Mouse (Mus musculus) ES-Bruce4 (cell line): ENCODE measurements around the gene Cnnm1. TPM values are rescaled to one million over a fixed set of nuclear protein-coding genes. Genes with fewer than 3 reads are reported as not detected.

Experiments
- H3K27ac ChIP-seq: 2 replicates; pipeline ENCODE4 v1.5.1; 2012; ENCODE audit warnings: low read length, inconsistent platforms; ENCODE audit not compliant: insufficient read depth
- H3K27me3 ChIP-seq: 2 replicates; pipeline ENCODE4 v1.6.1; 2012; ENCODE audit warnings: mild to moderate bottlenecking, low read length, inconsistent platforms; ENCODE audit not compliant: control insufficient read depth, poor library complexity, insufficient read depth, severe bottlenecking
- H3K36me3 ChIP-seq: 2 replicates; pipeline ENCODE4 v1.6.1; 2012; ENCODE audit warnings: inconsistent platforms, mild to moderate bottlenecking, low read length, moderate library complexity; ENCODE audit not compliant: control insufficient read depth, poor library complexity, insufficient read depth, severe bottlenecking
- H3K4me1 ChIP-seq: one replicate; pipeline ENCODE4 v1.8.1; 2011; ENCODE audit warnings: low read length; ENCODE audit not compliant: control insufficient read depth, insufficient read depth
- H3K4me3 ChIP-seq: 2 replicates; pipeline ENCODE4 v1.5.1; 2011; ENCODE audit warnings: low read depth, mild to moderate bottlenecking, low read length
- H3K9ac ChIP-seq: 2 replicates; pipeline ENCODE4 v1.6.1; 2012; ENCODE audit warnings: low read depth, mild to moderate bottlenecking, inconsistent platforms; ENCODE audit not compliant: poor library complexity, severe bottlenecking
- H3K9me3 ChIP-seq: replicated peaks from 2 replicates; pipeline ENCODE4 v1.6.1; 2012; ENCODE audit warnings: mild to moderate bottlenecking, low read length, inconsistent platforms; ENCODE audit not compliant: control insufficient read depth, poor library complexity, insufficient read depth, severe bottlenecking
- CTCF ChIP-seq: IDR thresholded peaks from one replicate; pipeline ENCODE4 v1.8.1; 2011; ENCODE audit warnings: low read depth, low read length
- EP300 ChIP-seq: IDR thresholded peaks from 2 replicates; pipeline ENCODE4 v1.6.1; 2011; ENCODE audit warnings: low read depth, low read length; ENCODE audit not compliant: insufficient read depth
- POLR2A ChIP-seq: IDR thresholded peaks from one replicate; pipeline ENCODE4 v1.8.1; 2011; ENCODE audit warnings: low read length; ENCODE audit not compliant: insufficient read depth
- polyA plus RNA-seq: library from polyadenylated mRNA; stranded (reverse); fragments of >200 nt; gene quantifications from 2 replicates; pipeline ENCODE4 v1.2.4, GENCODE M21; 2011; ENCODE audit warnings: low read depth; ENCODE audit not compliant: missing spikeins, insufficient read depth, insufficient read length

The Cnnm1 gene
- polyA plus RNA-seq, 1 experiment = 0.87 TPM

DNA sequence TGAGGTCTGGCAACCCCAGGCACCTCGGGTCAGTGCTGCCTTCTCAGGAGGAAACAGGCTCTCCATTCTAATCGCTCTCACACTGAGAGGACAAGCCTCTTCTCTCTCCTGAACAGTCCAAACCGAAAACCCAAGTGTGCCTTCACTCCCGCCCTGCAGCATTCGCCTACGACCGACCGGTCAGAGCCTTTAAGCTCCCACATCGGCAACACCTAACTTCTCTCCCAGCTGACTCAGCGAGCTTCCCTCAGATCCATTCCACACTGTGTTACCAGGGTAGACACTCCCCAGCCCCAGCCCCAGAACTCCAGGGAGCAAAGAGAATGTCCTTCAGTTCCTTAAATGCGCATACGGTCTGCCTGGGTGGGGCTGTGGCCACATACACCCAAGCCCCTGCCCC is 65.2 kb downstream of the Cnnm1 start:
- peak overlapping the region; percentile 76 for H3K27ac ChIP-seq
- no peaks in the 10 kb centered on the region for H3K9me3 ChIP-seq
- 0 out of 2 replicates have a peak overlapping the region, but pooled peaks have one; percentile 20 for H3K4me3 ChIP-seq
- H3K27me3 ChIP-seq = no peaks in the 10 kb centered on the region
- peaks cover 10% of the 10 kb centered on the region for H3K4me1 ChIP-seq
- TF ChIP-seq POLR2A = no peak
- TF ChIP-seq EP300 = peak; percentile 69; the same call in 1 of the 2 replicates
- TF ChIP-seq CTCF = no peak
- H3K36me3 ChIP-seq = peaks cover 67% of the 10 kb centered on the region
- H3K9ac ChIP-seq = no peak overlapping the region

DNA sequence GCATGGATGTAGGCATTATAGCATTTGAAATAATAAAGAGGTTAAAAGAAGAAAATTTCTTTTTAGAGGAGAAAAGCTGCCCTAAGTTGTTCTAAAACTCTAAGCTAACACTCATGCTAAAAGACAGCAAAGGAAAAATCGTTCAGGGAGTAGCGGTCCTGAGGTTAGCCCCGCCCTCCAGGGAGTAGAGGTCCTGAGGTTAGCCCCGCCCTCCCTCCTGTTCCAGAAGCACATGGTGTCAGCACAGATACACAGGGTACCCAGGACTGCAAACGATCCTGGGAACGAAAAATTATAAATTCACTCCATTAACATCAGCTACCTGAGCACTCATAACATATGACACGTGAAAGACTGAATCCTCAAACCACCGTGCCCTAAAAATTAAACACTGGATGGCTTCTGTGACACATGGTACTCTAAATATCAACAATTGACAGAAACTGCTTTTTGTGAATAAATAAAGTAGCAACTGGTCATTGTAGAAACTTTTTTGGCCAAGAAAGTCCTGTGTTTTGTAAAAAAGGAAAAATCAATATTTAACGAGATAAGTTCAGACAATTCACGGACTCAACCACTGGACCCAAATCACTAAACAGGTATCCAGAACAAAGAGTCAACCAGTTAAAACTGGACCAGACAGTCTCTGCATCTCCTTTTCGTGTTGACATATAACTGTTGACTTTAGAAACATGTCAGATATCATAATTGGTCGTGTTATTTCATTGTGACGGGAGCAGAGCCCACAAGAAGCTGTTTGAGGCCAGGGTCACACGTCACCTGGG is 70.4 kb downstream of the Cnnm1 start:
- TF ChIP-seq EP300 (no peak), CTCF (no peak), POLR2A (no peak)
- Histone ChIP-seq H3K4me1 (peaks cover 5% of the 10 kb centered on the region), H3K9me3 (no peaks in the 10 kb centered on the region), H3K36me3 (peaks cover 73% of the 10 kb centered on the region), H3K9ac (no peak overlapping the region), H3K4me3 (no peak overlapping the region), H3K27ac (no peak overlapping the region), H3K27me3 (no peaks in the 10 kb centered on the region)

DNA sequence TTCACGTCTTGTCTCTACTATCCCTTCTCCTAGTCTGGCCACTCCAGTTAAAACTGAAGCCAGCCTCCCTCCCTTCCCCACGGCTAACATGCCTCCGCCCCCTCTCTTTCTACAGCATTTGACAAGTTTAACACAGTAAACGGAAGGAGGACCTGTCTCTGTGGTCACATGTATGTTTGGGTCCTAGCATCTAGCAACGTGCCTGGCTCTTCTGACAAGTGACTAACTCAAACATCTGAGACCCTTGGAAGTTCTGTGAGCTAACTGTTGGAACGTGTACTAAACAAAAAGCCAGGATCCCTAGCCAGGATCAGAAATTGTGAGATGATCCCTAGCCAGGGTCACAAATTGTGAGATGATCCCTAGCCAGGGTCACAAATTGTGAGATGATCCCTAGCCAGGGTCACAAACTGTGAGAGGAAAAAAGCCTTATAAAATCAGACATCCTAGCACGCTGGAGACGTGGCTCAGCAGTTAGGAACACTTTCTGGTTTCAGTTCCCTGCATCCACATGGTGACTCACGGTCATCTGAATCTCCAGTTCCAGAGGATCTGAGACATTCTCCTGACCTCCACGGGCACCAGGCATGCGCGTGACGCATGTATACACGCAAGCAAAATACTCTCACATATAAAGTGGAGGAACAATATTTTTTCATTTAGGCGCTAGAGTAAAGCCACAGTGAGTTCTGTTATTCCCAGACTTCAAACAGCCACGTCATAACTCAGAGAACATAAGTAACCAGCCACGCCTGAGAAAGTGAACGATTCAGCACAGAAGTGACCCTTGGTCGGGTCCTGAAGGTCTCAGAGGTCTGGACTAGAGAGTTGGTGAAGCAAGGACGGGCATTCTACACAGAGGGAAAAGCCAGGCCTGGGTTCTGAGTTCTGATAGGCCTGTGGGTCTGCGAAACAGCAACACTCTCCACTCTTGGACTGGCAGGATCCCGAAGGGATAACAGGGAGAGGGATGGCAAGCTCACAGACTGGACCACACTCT is 71.7 kb downstream of the Cnnm1 start:
- Histone ChIP-seq H3K27me3 (no peaks in the 10 kb centered on the region), H3K27ac (0 out of 2 replicates have a peak overlapping the region, but pooled peaks have one; percentile 29), H3K4me1 (peaks cover 8% of the 10 kb centered on the region), H3K9ac (no peak overlapping the region), H3K4me3 (no peak overlapping the region), H3K9me3 (no peaks in the 10 kb centered on the region), H3K36me3 (peaks cover 75% of the 10 kb centered on the region)
- no peak for TF ChIP-seq EP300
- no peak for TF ChIP-seq CTCF
- TF ChIP-seq POLR2A = no peak

DNA sequence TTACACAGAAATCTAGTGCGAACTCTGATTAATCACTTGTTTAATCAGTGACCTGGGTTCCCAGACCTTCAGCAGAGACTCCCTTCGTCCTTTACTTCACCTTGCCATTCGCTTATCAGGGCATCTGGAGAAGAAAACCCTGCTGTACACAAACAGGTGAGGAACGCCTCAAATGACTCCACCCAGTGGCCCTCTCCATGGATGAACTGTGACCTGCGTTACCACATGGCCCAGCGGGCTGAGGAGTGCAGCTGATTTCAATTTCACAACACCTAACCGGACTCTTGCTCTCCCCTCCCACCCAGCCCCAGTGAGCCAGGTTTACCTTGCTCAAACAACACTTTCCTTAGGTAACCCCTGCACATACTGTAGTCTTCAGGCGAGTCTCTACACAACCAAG is 73.6 kb downstream of the Cnnm1 start:
- TF ChIP-seq EP300 = no peak
- TF ChIP-seq CTCF = no peak
- no peak for TF ChIP-seq POLR2A

DNA sequence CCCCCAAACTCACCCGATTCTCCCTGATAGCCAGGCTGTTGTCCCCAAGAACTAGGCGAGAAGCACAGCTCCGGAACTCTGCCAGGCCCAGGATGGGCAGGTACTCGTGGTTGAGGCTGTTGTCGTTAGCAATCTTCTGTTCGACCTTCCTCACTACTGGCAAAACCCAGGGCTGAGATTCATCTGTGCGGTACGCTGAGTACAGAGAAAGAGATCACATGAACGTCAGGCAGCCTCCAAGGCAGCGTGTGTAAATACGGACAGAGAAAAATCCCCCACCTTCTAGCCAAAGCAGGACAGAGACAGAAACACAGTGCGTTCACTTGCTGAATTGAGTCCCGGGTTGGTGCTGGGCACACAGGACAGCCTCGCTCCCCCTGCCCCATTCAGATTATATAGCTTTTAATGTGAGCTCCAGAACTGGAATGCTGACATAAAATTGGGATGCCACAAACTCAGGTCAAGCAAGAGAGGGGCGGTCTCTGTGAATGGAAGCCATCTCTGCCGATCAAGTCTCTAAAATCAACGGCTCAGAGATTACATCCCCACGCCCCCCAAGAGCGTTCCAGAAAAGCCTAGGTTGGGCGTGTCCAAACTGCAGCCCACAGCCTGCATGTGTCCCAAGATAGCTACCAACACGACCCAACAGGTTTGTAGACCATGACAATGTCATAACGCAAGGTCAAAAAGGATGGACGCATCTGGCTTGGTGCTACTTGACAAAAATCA is 75.6 kb downstream of the Cnnm1 start:
- TF ChIP-seq EP300 (no peak), POLR2A (no peak), CTCF (no peak)
- no peaks in the 10 kb centered on the region for H3K27me3 ChIP-seq
- no peak overlapping the region for H3K4me3 ChIP-seq
- no peak overlapping the region for H3K27ac ChIP-seq
- no peaks in the 10 kb centered on the region for H3K9me3 ChIP-seq
- H3K4me1 ChIP-seq = peaks cover 6% of the 10 kb centered on the region
- peaks cover 68% of the 10 kb centered on the region for H3K36me3 ChIP-seq
- H3K9ac ChIP-seq = no peak overlapping the region

More for the DNA sequence above, 73.6 kb downstream of the Cnnm1 start:
- H3K9me3 ChIP-seq = no peaks in the 10 kb centered on the region
- peak overlapping the region; percentile 39 for H3K27ac ChIP-seq
- H3K9ac ChIP-seq = no peak overlapping the region
- H3K4me3 ChIP-seq = no peak overlapping the region
- no peaks in the 10 kb centered on the region for H3K27me3 ChIP-seq
- peaks cover 72% of the 10 kb centered on the region for H3K36me3 ChIP-seq
- H3K4me1 ChIP-seq = peaks cover 6% of the 10 kb centered on the region
